Mouse (Mus musculus) retina, adult 2 months (tissue): ENCODE data around the gene Pecam1.
A peak's percentile ranks its signal among the peaks of the same experiment; 100 is the strongest.
"Not testable (repeated sequence)": the region's sequence is repeated elsewhere in the genome, so short reads cannot be mapped to it uniquely, and the experiment has no call there.

Experiments used
- DNase-seq: peaks from one replicate; pipeline ENCODE4 v3.0.0-alpha.2; 2012; ENCODE audit warnings: low read depth, low spot score

Pecam1 gene

DNA sequence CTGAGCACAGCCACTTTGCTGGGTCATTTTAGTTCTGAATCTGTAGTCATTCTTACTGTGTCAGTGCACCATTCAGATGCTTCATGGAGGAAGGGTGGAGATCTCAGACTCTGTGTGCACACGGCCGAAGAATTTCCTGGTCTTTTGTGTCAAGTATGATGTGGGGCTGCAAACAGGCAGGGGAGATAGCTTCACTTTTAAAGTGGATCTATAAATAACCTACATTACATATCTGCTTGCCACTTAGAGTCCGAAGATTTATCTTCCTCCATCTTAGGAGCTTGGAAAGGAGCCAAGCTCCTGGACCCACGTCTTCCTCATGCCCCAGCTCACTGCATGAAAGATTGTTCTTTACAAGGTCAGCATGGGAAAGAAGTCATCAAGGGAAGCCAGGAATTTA, 19.7 kb downstream of the Pecam1 start:
- DNase-seq, result no peak

DNA sequence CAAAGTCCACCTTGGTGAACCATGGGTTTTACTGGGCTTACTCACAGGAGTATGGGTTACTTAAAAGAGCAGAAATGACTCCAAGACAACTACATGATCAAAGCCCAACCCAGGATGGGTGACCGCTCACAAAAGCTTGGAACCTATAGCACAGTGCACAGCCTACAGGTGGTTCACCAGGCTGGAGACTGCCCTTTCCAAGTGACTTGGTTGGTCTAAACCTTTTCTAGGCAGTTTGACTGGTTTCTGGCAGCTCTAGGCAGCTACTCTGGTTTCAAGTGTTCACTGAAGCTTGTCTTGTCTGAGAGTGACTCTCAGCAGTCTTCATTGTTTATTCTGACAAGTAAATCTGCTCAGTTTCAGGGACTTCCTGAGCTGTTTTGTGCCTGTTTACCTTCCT, 20.8 kb downstream of the Pecam1 start:
- DNase-seq, result no peak

DNA sequence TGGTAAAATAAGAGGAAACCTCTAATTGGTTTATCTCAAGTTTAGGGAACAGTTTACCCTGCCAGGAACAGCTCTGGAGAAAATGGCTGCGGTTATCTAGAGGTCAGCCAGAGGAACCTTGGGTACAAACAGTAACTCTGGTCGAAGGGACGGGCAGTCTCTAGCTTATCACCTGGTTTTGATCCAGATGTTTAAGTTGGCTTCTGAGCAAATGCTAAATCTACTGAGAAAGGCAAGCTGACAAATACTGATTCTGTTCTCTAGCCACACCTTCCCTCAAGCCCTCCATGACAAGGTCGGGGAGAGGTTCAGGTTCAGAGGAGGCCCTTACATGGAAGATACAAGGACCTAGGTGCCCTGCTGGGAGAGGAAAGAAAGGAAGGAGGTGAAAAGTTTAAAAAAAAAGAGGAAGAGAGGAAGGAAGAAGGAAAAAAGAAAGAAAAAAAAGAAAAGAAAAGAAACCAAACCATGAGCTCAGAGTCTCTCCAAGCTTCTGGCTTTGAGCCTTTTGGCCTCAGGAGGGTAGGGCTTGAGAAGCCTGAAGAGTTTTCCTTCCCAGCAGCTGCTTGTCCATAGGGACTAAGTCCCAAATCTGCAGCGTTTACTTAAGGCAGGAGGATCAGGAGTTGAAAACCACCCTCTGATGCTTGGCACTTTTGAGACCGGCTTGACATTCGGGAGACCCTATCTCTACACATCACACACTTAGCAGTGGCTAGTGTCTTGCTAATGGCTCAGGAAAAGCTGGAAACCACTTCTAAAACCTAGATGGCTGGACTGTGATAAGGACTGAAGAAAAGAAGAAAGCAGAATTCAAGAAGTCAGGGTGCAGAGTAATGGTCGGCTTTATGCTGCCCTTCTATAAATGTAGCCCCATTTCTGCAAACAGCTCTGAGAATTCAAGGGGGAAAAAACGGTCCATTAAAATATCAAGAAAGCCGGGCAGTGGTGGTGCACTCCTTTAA, 21.7 kb downstream of the Pecam1 start:
- no peak for DNase-seq

- no peak for DNase-seq
Observed at GRCm38 (mm10) chr11:106727967-106728366, 22.5 kb downstream of the Pecam1 start.

DNA sequence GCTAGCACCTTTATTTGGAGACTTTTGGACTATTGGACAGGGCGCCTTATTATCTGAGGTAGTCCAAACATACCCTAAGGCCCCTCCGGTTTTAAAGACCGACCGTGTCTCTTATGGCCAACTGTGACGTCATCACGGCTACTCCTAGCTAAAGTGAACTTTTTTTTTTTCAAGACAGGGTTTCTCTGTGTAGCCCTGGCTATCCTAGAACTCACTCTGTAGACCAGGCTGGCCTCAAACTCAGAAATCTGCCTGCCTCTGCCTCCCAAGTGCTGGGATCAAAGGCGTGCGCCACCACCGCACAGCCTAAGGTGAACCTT, 25.6 kb downstream of the Pecam1 start:
- DNase-seq, result not testable (repeated sequence)

DNA sequence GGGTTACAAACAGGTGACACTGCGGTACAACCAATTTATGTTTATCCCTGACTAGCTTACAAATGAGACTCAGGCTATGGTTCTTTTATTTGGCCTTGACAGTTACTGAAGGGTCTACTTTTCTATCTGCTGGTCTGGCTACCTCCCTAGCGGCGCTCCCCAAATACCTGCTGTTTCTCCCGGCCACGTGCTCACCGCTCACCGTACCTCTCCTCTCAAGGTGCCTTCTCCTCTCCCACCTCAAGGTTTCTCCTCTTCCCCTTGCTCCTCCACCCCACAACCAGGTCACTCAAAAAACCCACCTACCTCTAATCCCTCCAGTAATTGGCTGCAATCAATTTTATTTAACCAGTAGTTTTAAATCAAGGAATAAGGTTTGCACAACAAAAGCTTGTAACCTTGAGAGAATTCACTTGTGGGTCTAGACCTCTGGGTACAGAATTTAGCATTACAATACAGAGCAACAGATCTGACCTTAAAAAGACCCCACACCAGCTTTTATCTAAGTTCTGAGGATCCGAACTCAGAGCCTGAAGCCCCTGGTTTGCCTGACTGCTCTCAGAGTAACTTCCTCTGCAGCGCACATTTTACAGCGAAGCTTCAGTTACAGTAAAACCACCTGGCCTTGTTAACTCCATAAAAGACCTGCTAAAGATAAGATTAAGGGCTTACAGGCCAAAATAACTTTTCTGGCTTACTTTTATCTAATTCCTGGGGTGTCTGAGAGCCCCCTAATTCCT, 26.1 kb downstream of the Pecam1 start:
- no peak for DNase-seq

- peak; percentile 25 for DNase-seq
Observed at GRCm38 (mm10) chr11:106723611-106724125, 26.8 kb downstream of the Pecam1 start.

- no peak for DNase-seq
Observed at GRCm38 (mm10) chr11:106722831-106723361, 27.5 kb downstream of the Pecam1 start.

GRCm38 (mm10) chr11:106720379-106720778, 30.0 kb downstream of the Pecam1 start:
- DNase-seq, result no peak

- DNase-seq, result no peak
Observed at GRCm38 (mm10) chr11:106716568-106716967, 33.9 kb downstream of the Pecam1 start.

DNA sequence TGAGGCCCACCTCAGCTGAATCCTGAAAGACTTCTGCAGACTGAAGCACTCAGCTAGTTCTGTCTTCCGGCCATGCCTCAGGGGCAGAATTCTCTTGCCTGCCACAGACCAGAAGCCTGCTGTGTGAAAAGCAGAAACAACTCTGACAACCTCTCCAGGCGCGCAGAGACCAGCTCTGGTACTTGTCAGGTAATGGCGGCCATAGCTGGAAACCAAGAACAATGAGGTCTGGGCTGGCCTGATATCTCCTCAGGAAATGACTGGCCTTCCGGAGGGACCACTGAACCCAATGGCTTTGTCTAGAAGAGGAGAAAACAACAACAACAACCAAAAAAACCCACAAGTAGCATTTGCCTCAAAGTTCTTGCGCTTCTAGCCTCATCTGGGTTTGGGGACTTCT, 35.4 kb downstream of the Pecam1 start:
- DNase-seq, result no peak

- DNase-seq, result no peak
Observed at GRCm38 (mm10) chr11:106710789-106711188, 39.6 kb downstream of the Pecam1 start.

DNA sequence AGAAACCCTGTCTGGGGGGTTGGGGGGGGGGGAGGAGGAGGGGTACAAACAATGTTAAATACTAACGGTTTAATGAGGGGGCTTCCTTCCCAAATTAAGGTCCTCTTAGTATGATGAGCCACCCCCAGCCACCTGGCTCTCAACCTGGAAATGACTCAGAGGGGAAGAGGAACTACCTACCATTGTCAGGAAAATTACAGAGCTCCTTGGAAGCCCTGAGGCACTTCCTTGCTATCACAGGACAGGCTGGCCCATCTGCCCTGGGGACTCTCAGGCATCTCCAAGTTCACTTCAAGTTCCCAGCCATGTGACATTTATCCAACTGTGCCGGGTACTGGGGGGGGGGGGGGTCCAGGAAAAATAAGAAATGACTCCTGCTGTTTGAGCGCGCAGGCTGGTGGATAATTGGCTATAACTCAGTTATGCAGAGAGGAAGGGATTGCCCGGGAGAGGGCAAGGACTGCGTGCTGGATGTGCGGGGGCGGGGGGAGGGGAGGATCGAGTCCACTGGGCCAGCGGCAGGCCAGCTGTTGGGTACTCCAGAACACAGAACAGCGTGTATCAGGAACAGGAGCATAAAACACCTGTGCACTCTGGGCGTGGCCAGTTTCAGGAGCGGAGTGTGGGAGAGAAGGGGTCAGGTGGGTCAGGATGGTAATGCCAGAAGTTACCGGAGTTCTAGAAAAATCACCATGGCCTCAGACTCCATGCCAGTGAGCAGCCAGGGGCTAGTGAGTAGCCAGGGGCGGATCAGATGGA, 41.0 kb downstream of the Pecam1 start:
- no peak for DNase-seq

GRCm38 (mm10) chr11:106707866-106708265, 42.6 kb downstream of the Pecam1 start:
- DNase-seq, result no peak

- DNase-seq, result no peak
Observed at GRCm38 (mm10) chr11:106707085-106707484, 43.3 kb downstream of the Pecam1 start.

- DNase-seq, result no peak
Observed at GRCm38 (mm10) chr11:106706212-106706611, 44.2 kb downstream of the Pecam1 start.

GRCm38 (mm10) chr11:106704399-106705111, 45.9 kb downstream of the Pecam1 start:
- DNase-seq, result no peak

DNA sequence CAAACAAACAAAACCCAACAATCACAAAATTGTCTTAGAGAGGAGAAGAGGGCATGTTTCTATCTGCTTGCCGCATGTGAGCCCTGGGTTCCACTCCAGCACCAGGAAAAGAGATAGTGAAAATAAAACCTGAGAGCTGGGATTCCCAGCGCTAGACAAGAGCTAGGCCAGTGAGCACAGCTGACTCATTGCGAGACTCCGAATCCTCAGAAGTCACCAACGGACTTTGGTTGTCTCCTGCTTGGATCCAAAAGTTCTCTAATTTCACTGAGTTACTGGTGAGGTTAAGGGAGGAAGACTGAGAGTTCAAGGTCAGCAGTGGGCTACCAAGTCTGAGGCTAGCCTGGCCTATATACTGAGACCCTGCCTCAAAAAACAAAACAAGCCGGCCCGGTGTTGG, 46.5 kb downstream of the Pecam1 start:
- no peak for DNase-seq

- DNase-seq, result no peak
Observed at GRCm38 (mm10) chr11:106702584-106702983, 47.8 kb downstream of the Pecam1 start.

GRCm38 (mm10) chr11:106701589-106701988, 48.8 kb downstream of the Pecam1 start:
- no peak for DNase-seq

- DNase-seq, result no peak
Observed at GRCm38 (mm10) chr11:106699083-106699482, 51.3 kb downstream of the Pecam1 start.
